Mouse (Mus musculus) left cerebral cortex, postnatal 36 days (tissue): ENCODE results near the gene Cfap61. TPM values are rescaled to one million over a fixed set of nuclear protein-coding genes. Genes with fewer than 3 reads are reported as not detected.

Experiments used
- DNase-seq, 2 experiments: peaks; one replicate each; pipeline ENCODE4 v3.0.0; 2021 to 2022; ENCODE audit warnings: low spot score in 2 of 2, mixed read lengths in 1 of 2
- intact Hi-C: fragments of 180-260 bp; cut with DNase I; formaldehyde crosslinking; loops from one replicate; pipeline ENCODE4 v1.15.1; 2025
- total RNA-seq, 2 experiments: library from RNA; stranded (reverse); gene quantifications; 2 replicates each; pipeline ENCODE4 v1.2.3; 2021

The Cfap61 gene
- total RNA-seq, 2 experiments from 2014 or later: 3.4 to 4.7 TPM

- DNase-seq: no peak
- intact Hi-C loops: no loop called here
These were observed 293.9 kb downstream of the Cfap61 start for GRCm38 (mm10) chr2:146228435-146228834.

- intact Hi-C loops: no loop called here
- DNase-seq: no peak
These were observed 296.9 kb downstream of the Cfap61 start for GRCm38 (mm10) chr2:146231485-146231884.

- intact Hi-C loops: no loop called here
- no peak for DNase-seq
These were observed 304.7 kb downstream of the Cfap61 start for GRCm38 (mm10) chr2:146239196-146239747.

GRCm38 (mm10) chr2:146244049-146244448, 309.5 kb downstream of the Cfap61 start:
- intact Hi-C loops: no loop called here
- DNase-seq: no peak

GRCm38 (mm10) chr2:146245401-146245800, 310.8 kb downstream of the Cfap61 start:
- intact Hi-C loops: no loop called here
- no peak for DNase-seq

- intact Hi-C loops: no loop called here
These were observed 312.0 kb downstream of the Cfap61 start for GRCm38 (mm10) chr2:146246409-146247075.

GRCm38 (mm10) chr2:146247576-146247975, 313.0 kb downstream of the Cfap61 start:
- DNase-seq: no peak
- intact Hi-C loops: no loop called here

More at GRCm38 (mm10) chr2:146246409-146247075, 312.0 kb downstream of the Cfap61 start:
- peak in 1 of 2 experiments; percentile 32 for DNase-seq

GRCm38 (mm10) chr2:146249033-146249432, 314.4 kb downstream of the Cfap61 start:
- intact Hi-C loops: no loop called here
- DNase-seq: no peak

GRCm38 (mm10) chr2:146250236-146250904, 315.8 kb downstream of the Cfap61 start:
- DNase-seq: no peak
- intact Hi-C loops: no loop called here

- no peak for DNase-seq
- intact Hi-C loops: no loop called here
These were observed 319.8 kb downstream of the Cfap61 start for GRCm38 (mm10) chr2:146254387-146254786.

- intact Hi-C loops: no loop called here
- DNase-seq: no peak
These were observed 321.1 kb downstream of the Cfap61 start for GRCm38 (mm10) chr2:146255636-146256035.

GRCm38 (mm10) chr2:146256321-146256875, 321.8 kb downstream of the Cfap61 start:
- DNase-seq: no peak

GRCm38 (mm10) chr2:146257037-146257436, 322.5 kb downstream of the Cfap61 start:
- DNase-seq: no peak
- intact Hi-C loops: no loop called here

More at GRCm38 (mm10) chr2:146256321-146256875, 321.8 kb downstream of the Cfap61 start:
- intact Hi-C loops: no loop called here

- intact Hi-C loops: no loop called here
- no peak for DNase-seq
These were observed 323.0 kb downstream of the Cfap61 start for GRCm38 (mm10) chr2:146257609-146258008.

GRCm38 (mm10) chr2:146258736-146259469, 324.3 kb downstream of the Cfap61 start:
- intact Hi-C loops: no loop called here
- peak; percentile 51 to 52 for DNase-seq

- no peak for DNase-seq
- intact Hi-C loops: no loop called here
These were observed 325.4 kb downstream of the Cfap61 start for GRCm38 (mm10) chr2:146259787-146260560.

GRCm38 (mm10) chr2:146261146-146261545, 326.6 kb downstream of the Cfap61 start:
- DNase-seq: no peak
- intact Hi-C loops: no loop called here

- no peak for DNase-seq
- intact Hi-C loops: no loop called here
These were observed 327.6 kb downstream of the Cfap61 start for GRCm38 (mm10) chr2:146262215-146262614.

- intact Hi-C loops: no loop called here
- no peak for DNase-seq
These were observed 328.4 kb downstream of the Cfap61 start for GRCm38 (mm10) chr2:146262966-146263365.
